Mouse (Mus musculus) midbrain, postnatal 0 days (tissue): ENCODE data around the gene Nodal. TPM values are rescaled to one million over a fixed set of nuclear protein-coding genes. Genes with fewer than 3 reads are reported as not detected.

Source experiments
- ATAC-seq: fragments of 200-750 bp; cut with Nextera tagmentation; 2 replicates; pipeline ENCODE4 v1.8.0; 2017; ENCODE audit warnings: moderate number of reproducible peaks, mild to moderate bottlenecking, moderate TSS enrichment, moderate library complexity; ENCODE audit not compliant: low FRiP score
- DNase-seq: peaks from one replicate; pipeline ENCODE4 v3.0.0-alpha.2; 2015; ENCODE audit warnings: low spot score
- H3K27ac ChIP-seq: fragments of 300-500 bp; sonication (generic); 2 replicates; pipeline ENCODE4 v1.5.1; 2014; ENCODE audit warnings: low read depth, mild to moderate bottlenecking, low read length, mixed read lengths
- H3K27me3 ChIP-seq: fragments of 300-500 bp; sonication (generic); 2 replicates; pipeline ENCODE4 v1.6.1; 2014; ENCODE audit warnings: low read length, control low read depth, mixed read lengths; ENCODE audit not compliant: insufficient read depth
- H3K36me3 ChIP-seq: fragments of 300-500 bp; sonication (generic); 2 replicates; pipeline ENCODE4 v1.6.1; 2014; ENCODE audit warnings: low read length, control low read depth, mixed read lengths; ENCODE audit not compliant: insufficient read depth
- H3K4me1 ChIP-seq: fragments of 300-500 bp; sonication (generic); 2 replicates; pipeline ENCODE4 v1.6.1; 2014; ENCODE audit warnings: mild to moderate bottlenecking, control low read depth, antibody characterized with exemption, low read length, mixed read lengths; ENCODE audit not compliant: insufficient read depth
- H3K4me2 ChIP-seq: fragments of 300-500 bp; sonication (generic); 2 replicates; pipeline ENCODE4 v1.6.1; 2014; ENCODE audit warnings: low read depth, mild to moderate bottlenecking, low read length, mixed read lengths; ENCODE audit not compliant: poor library complexity, severe bottlenecking
- H3K4me3 ChIP-seq: fragments of 300-500 bp; sonication (generic); 2 replicates; pipeline ENCODE4 v1.5.1; 2014; ENCODE audit warnings: low read depth, mild to moderate bottlenecking, low read length, moderate library complexity
- H3K9ac ChIP-seq: fragments of 300-500 bp; sonication (generic); replicated peaks from 2 replicates; pipeline ENCODE4 v1.6.1; 2014; ENCODE audit warnings: mild to moderate bottlenecking, low read length, moderate library complexity, mixed read lengths; ENCODE audit not compliant: poor library complexity, severe bottlenecking
- H3K9me3 ChIP-seq: fragments of 300-500 bp; sonication (generic); 2 replicates; pipeline ENCODE4 v1.6.1; 2016; ENCODE audit warnings: low read length, control low read depth
- CTCF ChIP-seq: IDR thresholded peaks from 2 replicates; pipeline ENCODE4 v1.5.1; 2016; ENCODE audit warnings: antibody characterized with exemption, mild to moderate bottlenecking
- WGBS: fragments of 180-500 bp; shearing (Covaris S2); extraction: QIAGEN DNeasy Blood & Tissue Kit; methylation state at CpG from one replicate; pipeline ENCODE4 v1.1.7; 2014; 5-methylcytosine and 5-hydroxymethylcytosine counted together
- polyA plus RNA-seq: library from polyadenylated mRNA; unstranded; fragments of >200 nt; fragmentation: Nextera tagmentation; extraction: Ambion mirVana; gene quantifications from 2 replicates; pipeline ENCODE4 v1.2.1, GENCODE M21; 2015
- total RNA-seq: library from RNA; depleted of rRNA; stranded (reverse); fragments of >200 nt; gene quantifications from 2 replicates; pipeline ENCODE4 v1.2.3, GENCODE M21; 2014

Nodal gene
- total and polyA plus RNA-seq, 2 experiments from 2014 or later: 0.37 to 0.38 TPM

DNA sequence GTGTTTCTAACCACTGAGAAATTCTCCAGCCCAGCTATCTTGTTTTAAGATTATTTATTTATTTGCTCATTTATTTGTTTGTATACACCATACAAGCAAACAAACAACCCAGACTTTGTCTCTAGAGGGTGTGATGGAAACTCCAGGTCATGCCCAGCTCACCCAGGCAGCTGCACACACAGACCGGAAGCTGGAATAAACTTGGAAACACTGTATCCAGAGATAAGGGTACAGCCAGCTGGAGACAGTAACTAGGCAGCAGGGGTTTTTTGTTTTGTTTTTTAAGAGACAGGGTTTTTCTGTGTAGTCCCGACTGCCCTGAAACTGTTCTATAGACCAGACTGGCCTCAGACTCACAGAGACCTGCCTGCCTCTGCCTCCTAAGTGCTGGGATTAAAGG is 27.6 kb upstream of the Nodal start:
- TF ChIP-seq CTCF: no peak
- WGBS: 66% methylated on average over 2 of the region's 2 CpGs
- no peak overlapping the region for H3K27ac ChIP-seq
- H3K4me3 ChIP-seq: no peak overlapping the region
- no peak for DNase-seq
- H3K9me3 ChIP-seq: no peaks in the 10 kb centered on the region
- no peak for ATAC-seq
- no peak overlapping the region for H3K9ac ChIP-seq
- H3K4me2 ChIP-seq: no peak overlapping the region
- no peaks in the 10 kb centered on the region for H3K36me3 ChIP-seq
- no peaks in the 10 kb centered on the region for H3K27me3 ChIP-seq
- H3K4me1 ChIP-seq: no peaks in the 10 kb centered on the region

DNA sequence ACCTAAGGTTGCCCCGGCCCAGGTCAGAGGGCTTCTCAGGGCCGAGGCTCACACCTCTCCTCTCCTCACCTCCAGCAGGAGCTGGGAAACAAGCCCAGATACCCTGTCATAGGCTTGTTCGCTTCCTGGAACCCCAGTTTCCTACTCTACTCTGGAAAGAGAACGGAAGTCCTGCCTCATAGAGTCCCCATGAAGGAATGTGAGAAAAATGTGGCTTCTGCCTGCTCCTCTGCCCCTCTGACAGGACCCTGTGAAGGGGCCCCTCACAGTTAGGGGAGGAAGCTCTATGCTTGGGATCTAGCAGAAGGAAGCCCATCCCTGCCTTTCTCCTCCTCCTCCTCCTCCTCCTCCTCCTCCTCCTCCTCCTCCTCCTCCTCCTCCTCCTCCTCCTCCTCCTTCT is 25.2 kb upstream of the Nodal start:
- H3K27ac ChIP-seq: no peak overlapping the region
- no peak overlapping the region for H3K4me3 ChIP-seq
- H3K9ac ChIP-seq: no peak overlapping the region
- no peaks in the 10 kb centered on the region for H3K4me1 ChIP-seq
- H3K4me2 ChIP-seq: no peak overlapping the region
- TF ChIP-seq CTCF: no peak
- ATAC-seq (no peak), DNase-seq (no peak)
- no peaks in the 10 kb centered on the region for H3K36me3 ChIP-seq
- no peaks in the 10 kb centered on the region for H3K27me3 ChIP-seq
- H3K9me3 ChIP-seq: no peaks in the 10 kb centered on the region
- WGBS: 65% methylated on average over 4 of the region's 4 CpGs

DNA sequence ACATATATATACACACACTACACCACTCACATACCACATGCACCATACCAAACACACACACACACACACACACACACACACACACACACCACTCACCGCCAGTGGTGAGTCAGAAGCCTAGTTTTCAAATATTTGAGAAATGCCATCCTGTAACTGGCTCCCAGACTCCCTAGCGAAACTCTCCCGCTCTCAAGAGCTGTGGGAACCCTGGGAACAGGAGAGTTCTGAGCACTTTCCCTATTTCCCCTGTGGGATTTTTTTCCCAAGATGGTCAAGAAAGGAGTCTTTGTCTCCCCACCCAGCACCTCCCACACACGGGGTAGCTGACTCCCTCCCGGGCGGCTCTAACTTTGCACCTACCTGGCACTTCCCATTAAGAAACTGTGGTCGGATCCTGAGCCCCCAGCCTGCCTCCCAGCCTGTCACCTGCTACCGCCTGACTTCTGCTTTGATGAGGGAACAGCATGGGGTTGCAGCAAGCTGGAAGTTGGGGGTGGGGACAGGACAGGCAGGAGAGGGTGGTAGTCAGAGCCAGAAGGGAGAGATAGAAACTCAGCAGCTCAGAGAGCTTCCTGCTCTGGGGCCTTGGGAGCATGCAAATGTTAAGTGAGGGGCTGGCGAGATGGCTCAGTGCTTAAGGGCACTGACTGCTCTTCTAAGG is 23.2 kb upstream of the Nodal start:
- ATAC-seq: no peak

DNA sequence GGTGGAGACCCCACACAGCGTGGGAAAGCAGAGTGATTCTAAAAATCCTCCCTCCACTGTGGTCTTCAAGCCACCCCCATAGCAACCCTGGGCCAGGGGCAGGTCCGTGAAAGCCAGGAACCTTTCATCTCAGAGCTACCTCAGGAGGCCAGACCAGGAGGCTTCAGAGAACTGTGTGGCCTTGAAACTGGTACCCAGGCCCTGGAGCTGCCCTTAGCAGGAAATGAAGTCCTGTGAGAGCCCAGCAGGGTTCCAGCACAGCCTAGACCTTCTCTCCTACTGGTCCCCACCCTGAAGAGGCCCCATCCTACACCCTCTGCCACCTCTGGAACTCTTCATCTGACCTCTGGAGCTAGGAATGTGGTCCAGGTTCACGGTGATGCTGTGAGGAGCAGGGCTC is 19.6 kb upstream of the Nodal start:
- ATAC-seq: no peak
- Histone ChIP-seq H3K27ac (no peak overlapping the region), H3K4me1 (no peaks in the 10 kb centered on the region), H3K4me3 (no peak overlapping the region), H3K27me3 (no peaks in the 10 kb centered on the region), H3K4me2 (no peak overlapping the region), H3K9ac (no peak overlapping the region), H3K9me3 (no peaks in the 10 kb centered on the region), H3K36me3 (no peaks in the 10 kb centered on the region)
- 45% methylated on average over 3 of the region's 3 CpGs for WGBS
- TF ChIP-seq CTCF: no peak
- DNase-seq: no peak

More for the DNA sequence above, 23.2 kb upstream of the Nodal start:
- 23% methylated on average over 9 of the region's 9 CpGs for WGBS
- no peak for DNase-seq
- Histone ChIP-seq H3K9me3 (no peaks in the 10 kb centered on the region), H3K27ac (no peak overlapping the region), H3K4me1 (no peaks in the 10 kb centered on the region), H3K36me3 (no peaks in the 10 kb centered on the region), H3K4me2 (no peak overlapping the region), H3K4me3 (no peak overlapping the region), H3K27me3 (no peaks in the 10 kb centered on the region), H3K9ac (no peak overlapping the region)
- no peak for TF ChIP-seq CTCF

DNA sequence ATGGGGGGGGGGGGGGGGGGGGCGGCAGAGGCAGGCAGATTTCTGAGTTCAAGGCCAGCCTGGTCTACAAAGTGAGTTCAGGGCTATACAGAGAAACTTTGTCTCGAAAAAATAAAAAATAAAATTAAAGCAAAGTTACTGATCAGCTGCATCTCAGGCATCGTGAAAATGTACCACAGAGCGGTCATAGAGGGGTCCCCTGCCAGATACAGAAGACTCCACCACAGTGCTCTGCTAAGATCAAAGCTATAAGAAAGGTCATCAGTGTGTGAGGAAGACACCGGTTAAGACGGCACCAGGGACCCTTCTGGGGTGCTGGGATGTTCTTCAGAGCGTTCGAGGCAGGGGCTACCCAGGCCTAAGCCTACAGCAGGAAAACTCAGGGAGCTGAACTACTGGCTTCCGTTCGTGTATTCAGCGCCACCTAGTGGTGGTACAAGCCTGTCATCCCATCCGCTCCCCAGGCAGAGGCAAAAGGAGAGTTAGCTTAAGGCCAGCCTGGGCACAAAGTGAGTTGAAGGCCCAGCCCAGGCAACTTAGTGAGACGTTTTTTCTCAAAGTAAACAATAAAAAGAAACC is 18.5 kb upstream of the Nodal start:
- Histone ChIP-seq H3K27me3 (no peaks in the 10 kb centered on the region), H3K4me3 (no peak overlapping the region), H3K27ac (no peak overlapping the region), H3K4me1 (no peaks in the 10 kb centered on the region), H3K9me3 (no peaks in the 10 kb centered on the region), H3K9ac (no peak overlapping the region), H3K36me3 (no peaks in the 10 kb centered on the region), H3K4me2 (no peak overlapping the region)
- WGBS: 24% methylated on average over 13 of the region's 13 CpGs
- DNase-seq: peak; percentile 88
- ATAC-seq: peak; percentile 63; the same call in 1 of the 2 replicates
- TF ChIP-seq CTCF: peak; percentile 94

DNA sequence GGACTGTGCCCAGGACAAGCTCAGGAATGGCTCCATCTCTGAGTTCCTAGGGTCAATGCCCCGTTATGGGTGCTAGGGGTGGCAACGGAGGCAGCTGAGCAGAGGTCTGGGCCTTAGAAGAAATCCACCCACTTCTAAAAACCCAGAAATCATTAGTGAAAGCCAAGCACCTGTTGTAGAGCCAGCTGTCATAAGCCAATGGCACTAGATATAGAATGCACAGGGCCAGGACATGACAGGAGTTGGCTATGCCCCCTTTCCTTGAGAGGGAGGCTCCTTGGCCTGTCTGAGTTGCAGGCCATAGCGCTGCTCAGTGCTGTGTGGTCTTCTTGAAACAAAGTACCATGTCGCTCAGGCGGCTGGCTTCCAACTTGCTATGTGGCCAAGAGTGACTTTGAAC is 17.4 kb upstream of the Nodal start:
- DNase-seq: no peak
- Histone ChIP-seq H3K9me3 (no peaks in the 10 kb centered on the region), H3K4me1 (no peaks in the 10 kb centered on the region), H3K4me3 (no peak overlapping the region), H3K36me3 (no peaks in the 10 kb centered on the region), H3K27ac (no peak overlapping the region), H3K9ac (no peak overlapping the region), H3K27me3 (no peaks in the 10 kb centered on the region), H3K4me2 (no peak overlapping the region)
- 92% methylated on average over 5 of the region's 5 CpGs for WGBS
- no peak for TF ChIP-seq CTCF
- ATAC-seq: no peak
